In the genomic region with DNA sequence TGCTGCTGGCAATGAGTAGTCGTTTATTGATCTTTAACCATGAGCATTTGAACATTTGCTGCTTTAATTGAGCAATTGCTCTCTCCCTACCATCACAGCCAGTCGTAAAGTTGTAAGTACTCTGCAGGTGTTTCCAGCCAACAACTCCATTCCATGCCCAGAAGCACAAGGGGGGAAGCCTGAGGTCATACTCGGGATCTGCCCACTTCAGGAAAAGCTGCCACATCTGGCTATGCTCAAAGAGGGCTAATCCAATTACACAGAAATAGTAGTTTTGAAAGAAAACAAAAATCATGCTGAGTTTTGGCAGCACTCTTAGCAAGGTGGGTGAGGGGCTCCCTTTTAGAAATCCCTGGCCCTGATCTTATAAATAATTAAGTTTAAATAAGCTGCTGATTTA, we compare ENCODE assay signal across 30 mouse cellular contexts.
A peak's percentile ranks its signal among the peaks of the same experiment; 100 is the strongest.
DNase-seq lines count a peak whose midpoint lies in the region; ATAC-seq lines count a peak whose summit lies in the region.
"Had no signal": no experiment of that assay in that cellular context is flagged by ENCODE, and none has a peak within 500 bp of the region (broad histone marks: within the 10 kb centered on the region; RNA-seq: fewer than 3 reads in every experiment).

No protein-coding gene starts in this region.

- no peak overlapping the region for H3K4me2 ChIP-seq in embryonic facial prominence, embryonic 14.5 days (ENCODE audit: low read depth, low read length)
- H3K4me2 ChIP-seq in limb, embryonic 12.5 days, result no peak overlapping the region
- no peak overlapping the region for H3K4me2 ChIP-seq in intestine, embryonic 16.5 days (ENCODE audit: low read depth, low read length)
- H3K4me2 ChIP-seq: embryonic facial prominence, embryonic 15.5 days; forebrain, embryonic 12.5 days; heart, embryonic 12.5 days; hindbrain, embryonic 13.5 days; limb, embryonic 15.5 days; liver, embryonic 13.5 days; lung, embryonic 14.5 days; midbrain, embryonic 13.5 days had no signal

- no peak overlapping the region for H3K9ac ChIP-seq in embryonic facial prominence, embryonic 14.5 days (ENCODE audit: low read depth, low read length)
- no peak overlapping the region for H3K9ac ChIP-seq in limb, embryonic 12.5 days (replicated peaks)
- H3K9ac ChIP-seq in intestine, embryonic 16.5 days (ENCODE audit: low read depth, low read length), result no peak overlapping the region
- H3K9ac ChIP-seq: embryonic facial prominence, embryonic 15.5 days; forebrain, embryonic 12.5 days; heart, embryonic 12.5 days; hindbrain, embryonic 13.5 days; limb, embryonic 15.5 days; liver, embryonic 13.5 days; lung, embryonic 14.5 days; midbrain, embryonic 13.5 days had no signal

- no peak overlapping the region for H3K27ac ChIP-seq in embryonic facial prominence, embryonic 14.5 days (replicated peaks; ENCODE audit: low read depth, low read length)
- peak overlapping the region; percentile 20; the same call in 1 of the 2 replicates for H3K27ac ChIP-seq in limb, embryonic 12.5 days
- H3K27ac ChIP-seq in intestine, embryonic 16.5 days (ENCODE audit: low read length), result no peak overlapping the region
- H3K27ac ChIP-seq: embryonic facial prominence, embryonic 15.5 days; forebrain, embryonic 12.5 days; hindbrain, embryonic 13.5 days; limb, embryonic 15.5 days; liver, embryonic 13.5 days; midbrain, embryonic 13.5 days; stomach, postnatal 0 days had no signal

- no peaks in the 10 kb centered on the region for H3K4me1 ChIP-seq in embryonic facial prominence, embryonic 14.5 days (ENCODE audit: control insufficient read depth, insufficient read depth, low read length)
- H3K4me1 ChIP-seq in limb, embryonic 12.5 days (replicated peaks), result peaks cover 9% of the 10 kb centered on the region
- no peaks in the 10 kb centered on the region for H3K4me1 ChIP-seq in intestine, embryonic 16.5 days (ENCODE audit: control insufficient read depth, insufficient read depth, low read length)
- H3K4me1 ChIP-seq: forebrain, embryonic 12.5 days; heart, embryonic 12.5 days; hindbrain, embryonic 13.5 days; liver, embryonic 13.5 days; midbrain, embryonic 13.5 days had no signal

- H3K27me3 ChIP-seq in embryonic facial prominence, embryonic 14.5 days (replicated peaks; ENCODE audit: control insufficient read depth, insufficient read depth, low read length), result no peaks in the 10 kb centered on the region
- peaks cover 39% of the 10 kb centered on the region for H3K27me3 ChIP-seq in limb, embryonic 12.5 days
- H3K27me3 ChIP-seq in intestine, embryonic 16.5 days (replicated peaks; ENCODE audit: control insufficient read depth, insufficient read depth, low read length), result no peaks in the 10 kb centered on the region
- H3K27me3 ChIP-seq: embryonic facial prominence, embryonic 15.5 days; forebrain, embryonic 12.5 days; heart, embryonic 12.5 days; hindbrain, embryonic 13.5 days; limb, embryonic 15.5 days; liver, embryonic 13.5 days; midbrain, embryonic 13.5 days had no signal

- WGBS in embryonic facial prominence, embryonic 14.5 days, result 22% methylated on average over 3 of the region's 3 CpGs
- 6% methylated on average over 3 of the region's 3 CpGs for WGBS in limb, embryonic 12.5 days
- 42% methylated on average over 3 of the region's 3 CpGs for WGBS in intestine, embryonic 16.5 days

- DNase-seq in lung, postnatal 36 days, result peak; percentile 0
- DNase-seq in lung, adult 18-20 months, result no peak
- peak; percentile 30 for DNase-seq in embryonic facial prominence, embryonic 14.5 days (ENCODE audit: low spot score)
- DNase-seq in frontal cortex, postnatal 14 days (ENCODE audit: low spot score in 2 of 2), result no peak
- no peak for DNase-seq in ovary, postnatal 14 days (ENCODE audit: low spot score)
- DNase-seq: adrenal gland, postnatal 14 days; cerebellum, adult 11 months; cerebellum, adult 9-11 months; gastrocnemius, postnatal 25 days; heart, adult 18-20 months; heart, postnatal 4 days; kidney, adult 11 months; kidney, postnatal 14 days; layer of hippocampus, adult 9-11 months; liver, embryonic 13.5 days; lung, embryonic 14.5 days; right cerebral cortex, postnatal 25 days; spleen, adult 18-20 months; thymus, adult 2 months; thymus, postnatal 36 days had no signal

- ATAC-seq in embryonic facial prominence, embryonic 14.5 days (ENCODE audit: low read depth), result no peak
- ATAC-seq in limb, embryonic 12.5 days (ENCODE audit: insufficient number of reproducible peaks, insufficient read depth, low FRiP score, low TSS enrichment, low read depth), result peak; percentile 81; the same call in 1 of the 2 replicates
- no peak for ATAC-seq in intestine, embryonic 16.5 days
- ATAC-seq: CD4-positive, CD25-positive, alpha-beta regulatory T cell, adult 4 months; midbrain, embryonic 13.5 days had no signal

- H3K9me3 ChIP-seq in embryonic facial prominence, embryonic 14.5 days (ENCODE audit: control insufficient read depth, low read length), result no peaks in the 10 kb centered on the region
- H3K9me3 ChIP-seq in limb, embryonic 12.5 days, result no peaks in the 10 kb centered on the region
- H3K9me3 ChIP-seq in intestine, embryonic 16.5 days (ENCODE audit: control insufficient read depth, low read length), result no peaks in the 10 kb centered on the region
- H3K9me3 ChIP-seq: embryonic facial prominence, embryonic 15.5 days; forebrain, embryonic 12.5 days; heart, embryonic 12.5 days; hindbrain, embryonic 13.5 days; limb, embryonic 15.5 days; liver, embryonic 13.5 days; midbrain, embryonic 13.5 days had no signal

- H3K36me3 ChIP-seq in embryonic facial prominence, embryonic 14.5 days (ENCODE audit: control insufficient read depth, insufficient read depth, low read length), result no peaks in the 10 kb centered on the region
- no peaks in the 10 kb centered on the region for H3K36me3 ChIP-seq in limb, embryonic 12.5 days
- H3K36me3 ChIP-seq in intestine, embryonic 16.5 days (ENCODE audit: control insufficient read depth, insufficient read depth, low read length), result no peaks in the 10 kb centered on the region
- H3K36me3 ChIP-seq: embryonic facial prominence, embryonic 15.5 days; forebrain, embryonic 12.5 days; heart, embryonic 12.5 days; hindbrain, embryonic 13.5 days; limb, embryonic 15.5 days; liver, embryonic 13.5 days; midbrain, embryonic 13.5 days had no signal

- H3K4me3 ChIP-seq in embryonic facial prominence, embryonic 14.5 days (ENCODE audit: low read depth, low read length), result no peak overlapping the region
- no peak overlapping the region for H3K4me3 ChIP-seq in limb, embryonic 12.5 days (replicated peaks)
- H3K4me3 ChIP-seq in intestine, embryonic 16.5 days (ENCODE audit: low read length), result no peak overlapping the region
- H3K4me3 ChIP-seq: embryonic facial prominence, embryonic 15.5 days; forebrain, embryonic 12.5 days; heart, embryonic 12.5 days; hindbrain, embryonic 13.5 days; limb, embryonic 15.5 days; liver, embryonic 13.5 days; midbrain, embryonic 13.5 days had no signal

Comparison
In these comparisons a context has a peak if more than half of its experiments do, and no peak if none do; other contexts are left out.
1. DNase-seq: peak in lung, postnatal 36 days (single experiment) and embryonic facial prominence, embryonic 14.5 days (single experiment); none in lung, adult 18-20 months (0 of 2), frontal cortex, postnatal 14 days (0 of 2) and ovary, postnatal 14 days (single experiment).